ENCODE assay signal across 3 mouse cellular contexts in genomic region chr9:107174831-107175230, GRCm38 (mm10). TPM values are rescaled to one million over a fixed set of nuclear protein-coding genes. Genes with fewer than 3 reads are reported as not detected.
"Had no signal": no experiment of that assay in that cellular context is flagged by ENCODE, and none has a peak within 500 bp of the region (broad histone marks: within the 10 kb centered on the region; RNA-seq: fewer than 3 reads in every experiment).

No protein-coding gene starts in this region.

RNA-seq across cellular contexts. Expression of gene Dock3, which starts 56.9 kb away (rescaled TPM):
- total RNA-seq: gastrocnemius, adult 2 months; gastrocnemius, postnatal 14 days; gastrocnemius, postnatal 36 days had no signal
